Mouse (Mus musculus): Measurements from ENCODE around the gene Ccdc62. TPM values are rescaled to one million over a fixed set of nuclear protein-coding genes. Genes with fewer than 3 reads are reported as not detected.

Ccdc62 gene
- total RNA-seq, 2 experiments from 2014 or later, result 1.1 to 1.8 TPM

Other genes starting within 250 kb of the Ccdc62 start
- gene Clip1, start 246.1 kb upstream of the Ccdc62 start, total RNA-seq (2015), result 45.7 and 46.4 TPM in 2 replicates
- 72.5 and 98.3 TPM in 2 replicates for gene Clip1, start 246.1 kb upstream of the Ccdc62 start, total RNA-seq (2017)
- 50.8 and 52.0 TPM in 2 replicates for gene Zcchc8, start 209.6 kb upstream of the Ccdc62 start, total RNA-seq (2015)
- gene Zcchc8, start 209.6 kb upstream of the Ccdc62 start, total RNA-seq (2017), result 103 and 131 TPM in 2 replicates
- 159 and 160 TPM in 2 replicates for gene Rsrc2, start 181.3 kb upstream of the Ccdc62 start, total RNA-seq (2015)
- gene Rsrc2, start 181.3 kb upstream of the Ccdc62 start, total RNA-seq (2017), result 192 and 249 TPM in 2 replicates
- 49.3 and 53.1 TPM in 2 replicates for gene Kntc1, start 181.0 kb upstream of the Ccdc62 start, total RNA-seq (2015)
- 30.5 and 39.6 TPM in 2 replicates for gene Kntc1, start 181.0 kb upstream of the Ccdc62 start, total RNA-seq (2017)
- gene Hcar2, start 65.2 kb upstream of the Ccdc62 start, total RNA-seq (2015), result 2.7 and 11.6 TPM in 2 replicates
- gene Hcar2, start 65.2 kb upstream of the Ccdc62 start, total RNA-seq (2017), result 1.3 and 4.0 TPM in 2 replicates
- gene Hcar1, start 50.7 kb upstream of the Ccdc62 start, total RNA-seq (2015), result not detected in 2 replicates
- gene Hcar1, start 50.7 kb upstream of the Ccdc62 start, total RNA-seq (2017), result not detected in 2 replicates
- gene Denr, start 23.5 kb upstream of the Ccdc62 start, total RNA-seq (2015), result 113 and 123 TPM in 2 replicates
- 90.6 and 105 TPM in 2 replicates for gene Denr, start 23.5 kb upstream of the Ccdc62 start, total RNA-seq (2017)
- gene Gm43518, start 3.3 kb upstream of the Ccdc62 start, total RNA-seq (2015), result 1.8 TPM in 1 of 2 replicates, not detected in the other
- gene Gm43518, start 3.3 kb upstream of the Ccdc62 start, total RNA-seq (2017), result not detected in 2 replicates
- 4.9 and 6.9 TPM in 2 replicates for gene Hip1r, start 42.9 kb downstream of the Ccdc62 start, total RNA-seq (2015)
- 14.2 and 16.0 TPM in 2 replicates for gene Hip1r, start 42.9 kb downstream of the Ccdc62 start, total RNA-seq (2017)
- 11.4 and 14.8 TPM in 2 replicates for gene Vps37b, start 101.6 kb downstream of the Ccdc62 start, total RNA-seq (2015)
- 15.2 and 15.6 TPM in 2 replicates for gene Vps37b, start 101.6 kb downstream of the Ccdc62 start, total RNA-seq (2017)
- gene Abcb9, start 165.1 kb downstream of the Ccdc62 start, total RNA-seq (2015), result 0.35 and 0.54 TPM in 2 replicates
- gene Abcb9, start 165.1 kb downstream of the Ccdc62 start, total RNA-seq (2017), result 0.25 and 0.61 TPM in 2 replicates
- gene Ogfod2, start 181.6 kb downstream of the Ccdc62 start, total RNA-seq (2015), result 2.9 and 3.7 TPM in 2 replicates
- 11.9 and 13.3 TPM in 2 replicates for gene Ogfod2, start 181.6 kb downstream of the Ccdc62 start, total RNA-seq (2017)
- gene Arl6ip4, start 185.4 kb downstream of the Ccdc62 start, total RNA-seq (2015), result 70.6 and 80.7 TPM in 2 replicates
- 114 and 139 TPM in 2 replicates for gene Arl6ip4, start 185.4 kb downstream of the Ccdc62 start, total RNA-seq (2017)